Mouse (Mus musculus) embryonic fibroblast, embryonic 13.5 days (primary cell): ENCODE measurements around the gene BC016579. TPM values are rescaled to one million over a fixed set of nuclear protein-coding genes. Genes with fewer than 3 reads are reported as not detected.

Experiments used
- H3K27ac ChIP-seq: 2 replicates; pipeline ENCODE4 v1.5.1; 2012; ENCODE audit warnings: low read length, control low read depth, inconsistent platforms; ENCODE audit not compliant: insufficient read depth
- H3K4me1 ChIP-seq: 2 replicates; pipeline ENCODE4 v1.6.1; 2011; ENCODE audit warnings: low read length; ENCODE audit not compliant: control insufficient read depth, insufficient read depth
- H3K4me3 ChIP-seq: 2 replicates; pipeline ENCODE4 v1.5.1; 2011; ENCODE audit warnings: mild to moderate bottlenecking, control low read depth, low read length; ENCODE audit not compliant: insufficient read depth
- CTCF ChIP-seq: IDR thresholded peaks from 2 replicates; pipeline ENCODE4 v1.5.1; 2011; ENCODE audit warnings: mild to moderate bottlenecking, control low read depth, low read length, moderate library complexity, borderline replicate concordance; ENCODE audit not compliant: insufficient read depth
- POLR2A ChIP-seq: IDR thresholded peaks from 2 replicates; pipeline ENCODE4 v1.6.1; 2011; ENCODE audit warnings: low read depth, mild to moderate bottlenecking, control low read depth, low read length, moderate library complexity
- polyA plus RNA-seq: library from polyadenylated mRNA; stranded (reverse); fragments of >200 nt; gene quantifications from 2 replicates; pipeline ENCODE4 v1.2.4, GENCODE M21; 2011; ENCODE audit warnings: low read depth; ENCODE audit not compliant: missing spikeins, insufficient read length

Gene BC016579
- polyA plus RNA-seq, 1 experiment: not detected

GRCm38 (mm10) chr16:45651497-45651896, 2.4 kb downstream of the BC016579 start:
- no peak overlapping the region for H3K4me3 ChIP-seq
- no peaks in the 10 kb centered on the region for H3K4me1 ChIP-seq
- TF ChIP-seq POLR2A (no peak), CTCF (no peak)
- no peak overlapping the region for H3K27ac ChIP-seq

GRCm38 (mm10) chr16:45644380-45644779, 9.5 kb downstream of the BC016579 start:
- TF ChIP-seq CTCF: no peak
- no peak for TF ChIP-seq POLR2A
- Histone ChIP-seq H3K4me1 (no peaks in the 10 kb centered on the region), H3K27ac (no peak overlapping the region), H3K4me3 (no peak overlapping the region)

GRCm38 (mm10) chr16:45643944-45644343, 9.9 kb downstream of the BC016579 start:
- no peak for TF ChIP-seq CTCF
- no peak for TF ChIP-seq POLR2A
- no peak overlapping the region for H3K27ac ChIP-seq
- no peaks in the 10 kb centered on the region for H3K4me1 ChIP-seq
- no peak overlapping the region for H3K4me3 ChIP-seq

DNA sequence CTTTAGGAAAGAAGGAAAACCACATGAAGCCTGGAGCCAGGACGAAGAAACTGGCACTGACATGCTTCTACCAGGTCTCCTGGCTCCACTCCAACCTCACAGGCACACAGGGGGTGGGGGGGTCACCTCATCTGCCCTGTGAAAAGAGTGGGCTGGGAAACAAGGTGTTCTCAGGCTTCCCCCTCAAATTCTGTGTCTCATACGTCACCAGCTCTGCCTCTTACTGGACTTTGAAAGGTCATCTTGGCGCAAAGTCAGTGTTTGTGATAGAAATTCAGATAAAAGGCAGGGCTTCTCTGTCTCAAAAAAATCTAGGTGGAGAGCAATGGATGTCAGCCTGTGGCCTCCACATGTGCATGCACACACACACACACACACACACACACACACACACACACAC, 12.6 kb downstream of the BC016579 start:
- TF ChIP-seq POLR2A (no peak), CTCF (no peak)
- Histone ChIP-seq H3K4me1 (no peaks in the 10 kb centered on the region), H3K27ac (no peak overlapping the region), H3K4me3 (no peak overlapping the region)

- no peak for TF ChIP-seq CTCF
- TF ChIP-seq POLR2A: no peak
- no peak overlapping the region for H3K27ac ChIP-seq
- H3K4me3 ChIP-seq: no peak overlapping the region
- H3K4me1 ChIP-seq: no peaks in the 10 kb centered on the region
Measured at GRCm38 (mm10) chr16:45640070-45640762, 13.7 kb downstream of the BC016579 start.

DNA sequence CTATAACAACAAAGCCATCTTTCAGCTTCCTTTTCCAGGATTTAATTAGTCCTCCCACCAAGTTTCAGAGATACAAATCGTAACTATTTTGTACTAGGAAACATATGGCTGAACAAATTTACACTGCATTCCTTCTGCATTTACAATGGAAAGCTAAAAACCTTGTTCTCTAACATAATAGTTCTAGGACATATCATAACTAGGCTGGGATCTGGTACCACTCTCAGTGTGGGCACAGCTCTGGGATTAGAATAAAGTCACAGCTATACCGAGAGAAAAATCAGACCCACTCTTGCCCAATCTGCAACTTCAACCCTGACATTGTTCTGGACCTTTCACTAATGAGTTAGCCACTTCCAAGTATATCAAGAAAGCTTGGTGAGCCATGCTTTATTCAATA, 18.0 kb downstream of the BC016579 start:
- Histone ChIP-seq H3K27ac (no peak overlapping the region), H3K4me1 (no peaks in the 10 kb centered on the region)
- TF ChIP-seq CTCF: no peak
- TF ChIP-seq POLR2A: no peak

DNA sequence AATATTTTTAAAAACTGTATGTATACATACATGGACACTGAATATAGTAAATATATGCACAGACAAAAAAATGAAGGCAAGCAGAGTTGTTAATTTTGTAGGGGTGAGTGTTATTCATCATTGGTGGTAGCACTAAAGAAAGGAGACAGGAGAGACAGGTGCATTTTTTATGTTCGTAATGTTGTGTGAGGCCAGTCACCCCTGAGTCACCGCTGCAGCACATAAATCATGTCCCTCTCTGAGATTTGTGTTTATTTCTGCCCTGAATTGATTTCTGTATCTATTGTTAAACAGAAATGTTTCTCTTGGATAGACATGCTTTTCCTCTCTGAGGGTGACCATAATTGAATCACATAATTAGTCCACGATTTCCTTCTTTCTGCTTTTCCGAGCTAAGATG, 21.4 kb downstream of the BC016579 start:
- Histone ChIP-seq H3K4me1 (no peaks in the 10 kb centered on the region), H3K4me3 (no peak overlapping the region), H3K27ac (no peak overlapping the region)
- TF ChIP-seq CTCF (no peak), POLR2A (no peak)

More for the DNA sequence above, 18.0 kb downstream of the BC016579 start:
- no peak overlapping the region for H3K4me3 ChIP-seq

GRCm38 (mm10) chr16:45630347-45630960, 23.4 kb downstream of the BC016579 start:
- Histone ChIP-seq H3K4me1 (no peaks in the 10 kb centered on the region), H3K4me3 (no peak overlapping the region)

GRCm38 (mm10) chr16:45629497-45630105, 24.3 kb downstream of the BC016579 start:
- Histone ChIP-seq H3K27ac (no peak overlapping the region), H3K4me3 (no peak overlapping the region), H3K4me1 (no peaks in the 10 kb centered on the region)
- TF ChIP-seq POLR2A (no peak), CTCF (no peak)

More at GRCm38 (mm10) chr16:45630347-45630960, 23.4 kb downstream of the BC016579 start:
- H3K27ac ChIP-seq: no peak overlapping the region
- TF ChIP-seq POLR2A (no peak), CTCF (peak; percentile 62; the same call in 1 of the 2 replicates)

DNA sequence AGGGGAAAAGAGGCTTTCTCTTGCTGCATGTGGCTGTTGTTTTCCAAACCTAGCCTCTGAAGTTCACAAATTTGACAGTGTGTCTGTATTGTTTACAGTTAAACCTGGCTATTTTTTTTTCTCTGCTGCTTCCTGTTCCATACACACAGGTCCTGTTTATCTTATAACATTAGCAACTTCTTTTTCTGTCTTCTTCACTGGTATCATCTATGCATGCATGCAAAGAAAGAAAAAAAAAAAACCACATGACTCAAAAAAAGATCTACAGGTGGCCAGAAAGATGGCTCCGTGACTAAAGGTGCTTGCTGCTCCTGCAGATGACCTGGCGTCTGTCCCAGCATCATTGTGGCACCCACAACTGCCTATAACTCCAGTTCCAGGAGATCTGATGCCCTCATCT, 28.5 kb downstream of the BC016579 start:
- no peaks in the 10 kb centered on the region for H3K4me1 ChIP-seq
- H3K4me3 ChIP-seq: no peak overlapping the region
- TF ChIP-seq POLR2A (no peak), CTCF (no peak)
- no peak overlapping the region for H3K27ac ChIP-seq
